In genomic region chr14:25533631-25534395, GRCm38 (mm10) we compare ENCODE assay signal across 10 mouse cellular contexts.
DNase-seq lines count a peak whose midpoint lies in the region; ATAC-seq and TF ChIP-seq lines count a peak whose summit lies in the region.
"Had no signal": no experiment of that assay in that cellular context is flagged by ENCODE, and none has a peak within 500 bp of the region (broad histone marks: within the 10 kb centered on the region; RNA-seq: fewer than 3 reads in every experiment).

No protein-coding gene starts in this region.

- H3K9me3 ChIP-seq in kidney, postnatal 0 days (replicated peaks; ENCODE audit: low read length): no peaks in the 10 kb centered on the region
- H3K9me3 ChIP-seq in heart, embryonic 15.5 days (replicated peaks): no peaks in the 10 kb centered on the region

- H3K4me2 ChIP-seq in kidney, postnatal 0 days (ENCODE audit: low read length): no peak overlapping the region
- H3K4me2 ChIP-seq in heart, embryonic 15.5 days: no peak overlapping the region

- H3K27me3 ChIP-seq in kidney, postnatal 0 days (ENCODE audit: insufficient read depth, low read length): no peaks in the 10 kb centered on the region
- no peaks in the 10 kb centered on the region for H3K27me3 ChIP-seq in heart, embryonic 15.5 days

- no peak overlapping the region for H3K9ac ChIP-seq in kidney, postnatal 0 days (ENCODE audit: low read depth, low read length)
- H3K9ac ChIP-seq in heart, embryonic 15.5 days: no peak overlapping the region

- peaks cover 23% of the 10 kb centered on the region; the same call in 1 of the 2 replicates for H3K36me3 ChIP-seq in kidney, postnatal 0 days (ENCODE audit: insufficient read depth, low read length)
- H3K36me3 ChIP-seq in heart, embryonic 15.5 days: peaks cover 18% of the 10 kb centered on the region; the same call in 1 of the 2 replicates

- H3K27ac ChIP-seq in kidney, postnatal 0 days: peak overlapping the region; percentile 50; the same call in 1 of the 2 replicates
- H3K27ac ChIP-seq in heart, embryonic 15.5 days: peak overlapping the region; percentile 58

- no peak overlapping the region for H3K4me3 ChIP-seq in kidney, postnatal 0 days (replicated peaks; ENCODE audit: low read depth, low read length)
- H3K4me3 ChIP-seq in heart, embryonic 15.5 days: no peak overlapping the region

- WGBS in kidney, postnatal 0 days: 69% methylated on average over 9 of the region's 9 CpGs
- WGBS in heart, embryonic 15.5 days: 51% methylated on average over 9 of the region's 9 CpGs

- peak; percentile 61 for DNase-seq in adrenal gland, adult 8-10 months
- DNase-seq in adrenal gland, postnatal 25 days: no peak
- DNase-seq in kidney, postnatal 0 days (ENCODE audit: low spot score): no peak
- no peak for DNase-seq in kidney, adult 11 months
- DNase-seq in lung, postnatal 36 days: peak; percentile 54
- no peak for DNase-seq in cerebellum, adult 9-10 months
- DNase-seq: B cell, adult 2 months; right cerebral cortex, postnatal 4 days had no signal

- H3K4me1 ChIP-seq in kidney, postnatal 0 days (replicated peaks; ENCODE audit: insufficient read depth, low read length): peaks cover 25% of the 10 kb centered on the region
- H3K4me1 ChIP-seq in heart, embryonic 15.5 days (replicated peaks): peaks cover 72% of the 10 kb centered on the region

- no peak for TF ChIP-seq CTCF in kidney, postnatal 0 days (IDR thresholded peaks at IDR 0.05; ENCODE audit: low read depth)

- ATAC-seq in kidney, postnatal 0 days (replicated peaks; ENCODE audit: low FRiP score, low read depth): no peak
- ATAC-seq in heart, embryonic 15.5 days (replicated peaks; ENCODE audit: insufficient number of reproducible peaks, insufficient read depth, low FRiP score, low read depth): peak; percentile 29; the same call in 1 of the 2 replicates
- ATAC-seq in erythroid progenitor cell, adult 5-6 weeks (replicated peaks; ENCODE audit: low FRiP score, poor library complexity, severe bottlenecking): no peak

Comparison
In these comparisons a context has a peak if more than half of its experiments do, and no peak if none do; other contexts are left out.
1. DNase-seq: peak in adrenal gland, adult 8-10 months (single experiment) and lung, postnatal 36 days (single experiment); none in adrenal gland, postnatal 25 days (single experiment), kidney, postnatal 0 days (single experiment), kidney, adult 11 months (single experiment) and cerebellum, adult 9-10 months (single experiment).